Comparison of ENCODE assay signal across 24 mouse cellular contexts in genomic region chr9:49644296-49644695, GRCm38 (mm10).
DNase-seq lines count a peak whose midpoint lies in the region; ATAC-seq lines count a peak whose summit lies in the region.
"Had no signal": no experiment of that assay in that cellular context is flagged by ENCODE, and none has a peak within 500 bp of the region (broad histone marks: within the 10 kb centered on the region; RNA-seq: fewer than 3 reads in every experiment).

No protein-coding gene starts in this region.

- peak; percentile 1 for DNase-seq in heart, adult 11 months
- DNase-seq in 3T3-L1 (ENCODE audit: low read depth, low spot score) (peak; percentile 84), adipocyte (ENCODE audit: low spot score) (peak; percentile 6)
- peak; percentile 34 for DNase-seq in fibroblast of lung, adult 2 months (ENCODE audit: low read depth)
- DNase-seq in urinary bladder, postnatal 10 days (ENCODE audit: low spot score), result no peak
- DNase-seq in spleen, adult 18-20 months, result no peak
- DNase-seq: adrenal gland, adult 8-10 months; adrenal gland, postnatal 14 days; adrenal gland, postnatal 36 days; cerebellum, adult 11-12 months; cerebellum, adult 2 months; cerebellum, adult 9-10 months; cerebellum, postnatal 10 days; cerebellum, postnatal 25 days; forebrain, postnatal 0 days had no signal

- 96% methylated on average over 2 of the region's 2 CpGs for WGBS in heart, embryonic 12.5 days

- no peaks in the 10 kb centered on the region for H3K4me1 ChIP-seq in heart, embryonic 12.5 days (replicated peaks)
- H3K4me1 ChIP-seq: embryonic facial prominence, embryonic 10.5 days; embryonic facial prominence, embryonic 12.5 days had no signal

- H3K36me3 ChIP-seq in heart, embryonic 12.5 days, result peaks cover 9% of the 10 kb centered on the region
- H3K36me3 ChIP-seq: embryonic facial prominence, embryonic 10.5 days; embryonic facial prominence, embryonic 12.5 days; forebrain, embryonic 15.5 days; G1E had no signal

- H3K4me2 ChIP-seq in heart, embryonic 12.5 days, result no peak overlapping the region
- H3K4me2 ChIP-seq: embryonic facial prominence, embryonic 12.5 days; forebrain, embryonic 13.5 days; forebrain, embryonic 15.5 days had no signal

- H3K4me3 ChIP-seq in heart, embryonic 12.5 days, result no peak overlapping the region
- H3K4me3 ChIP-seq: embryonic facial prominence, embryonic 10.5 days; embryonic facial prominence, embryonic 12.5 days; erythroblast, embryonic 14.5 days; forebrain, embryonic 13.5 days; forebrain, embryonic 15.5 days had no signal

- H3K9ac ChIP-seq in heart, embryonic 12.5 days, result no peak overlapping the region
- H3K9ac ChIP-seq: embryonic facial prominence, embryonic 12.5 days; forebrain, embryonic 13.5 days; forebrain, embryonic 15.5 days; forebrain, postnatal 0 days had no signal

- H3K27ac ChIP-seq in heart, embryonic 12.5 days (ENCODE audit: poor library complexity, severe bottlenecking), result no peak overlapping the region
- H3K27ac ChIP-seq: embryonic facial prominence, embryonic 10.5 days; embryonic facial prominence, embryonic 12.5 days; forebrain, embryonic 13.5 days; forebrain, embryonic 15.5 days had no signal

- H3K27me3 ChIP-seq in heart, embryonic 12.5 days (replicated peaks), result no peaks in the 10 kb centered on the region
- H3K27me3 ChIP-seq: CH12.LX; embryonic facial prominence, embryonic 12.5 days; forebrain, embryonic 13.5 days; forebrain, embryonic 15.5 days had no signal

- peaks cover 10% of the 10 kb centered on the region for H3K9me3 ChIP-seq in heart, embryonic 12.5 days (replicated peaks)
- H3K9me3 ChIP-seq: embryonic facial prominence, embryonic 12.5 days; forebrain, embryonic 13.5 days; forebrain, embryonic 15.5 days had no signal

- no peak for ATAC-seq in heart, embryonic 12.5 days (ENCODE audit: insufficient number of reproducible peaks, low FRiP score)
- ATAC-seq: CD4-positive, CD25-positive, alpha-beta regulatory T cell, adult 4 months; forebrain, embryonic 13.5 days; forebrain, embryonic 15.5 days; forebrain, postnatal 0 days had no signal

Comparison
In these comparisons a context has a peak if more than half of its experiments do, and no peak if none do; other contexts are left out.
1. DNase-seq: peak in heart, adult 11 months (single experiment), 3T3-L1 (single experiment), adipocyte (single experiment) and fibroblast of lung, adult 2 months (single experiment); none in urinary bladder, postnatal 10 days (single experiment) and spleen, adult 18-20 months (0 of 2).